Mouse (Mus musculus): ENCODE results near the gene Lrrc4c.

GRCm38 (mm10) chr2:97543691-97544672 lies 1226.0 kb downstream of the Lrrc4c start:
- no peak for TF ChIP-seq CTCF (IDR thresholded peaks at IDR 0.05; ENCODE audit: low read depth, low read length)
- no peak for TF ChIP-seq POLR2A (IDR thresholded peaks at IDR 0.05; ENCODE audit: insufficient read depth, low read length)

Data from ES-Bruce4 (cell line).